Mouse (Mus musculus): ENCODE results near the gene Atp5mpl.

Atp5mpl gene

GRCm38 (mm10) chr12:111914031-111914430 is 52.7 kb downstream of the Atp5mpl start:
- no peak for DNase-seq (ENCODE audit: extremely low spot score, low spot score)

GRCm38 (mm10) chr12:111912802-111913201 is 54.0 kb downstream of the Atp5mpl start:
- no peak for DNase-seq (ENCODE audit: extremely low spot score, low spot score)

GRCm38 (mm10) chr12:111911796-111912195 is 55.0 kb downstream of the Atp5mpl start:
- no peak for DNase-seq (ENCODE audit: extremely low spot score, low spot score)

Measured in neural tube, embryonic 10.5 days (tissue).